26 mouse cellular contexts compared by ENCODE assay signal in genomic region chr19:30393791-30394190, GRCm38 (mm10).
DNase-seq lines count a peak whose midpoint lies in the region; ATAC-seq lines count a peak whose summit lies in the region.
"Had no signal": no experiment of that assay in that cellular context is flagged by ENCODE, and none has a peak within 500 bp of the region (broad histone marks: within the 10 kb centered on the region; RNA-seq: fewer than 3 reads in every experiment).

No protein-coding gene starts in this region.

- no peak for ATAC-seq in kidney, embryonic 15.5 days (replicated peaks; ENCODE audit: low FRiP score)
- ATAC-seq in kidney, embryonic 14.5 days (ENCODE audit: low FRiP score, low TSS enrichment) = no peak
- ATAC-seq in embryonic facial prominence, embryonic 11.5 days (replicated peaks; ENCODE audit: insufficient number of reproducible peaks, low FRiP score, low TSS enrichment, low read depth) = no peak
- ATAC-seq: activated CD4-positive, CD25-positive, alpha-beta regulatory T cell, adult 4 months; forebrain, embryonic 14.5 days; intestine, embryonic 15.5 days; Patski had no signal

- no peak overlapping the region for H3K4me3 ChIP-seq in kidney, embryonic 15.5 days (replicated peaks)
- no peak overlapping the region for H3K4me3 ChIP-seq in kidney, embryonic 14.5 days (ENCODE audit: low read length)
- no peak overlapping the region for H3K4me3 ChIP-seq in embryonic facial prominence, embryonic 11.5 days (ENCODE audit: low read depth, low read length)
- H3K4me3 ChIP-seq: embryonic facial prominence, embryonic 15.5 days; erythroblast, embryonic 14.5 days; forebrain, embryonic 10.5 days; heart, embryonic 10.5 days; heart, embryonic 15.5 days; hindbrain, embryonic 10.5 days; intestine, embryonic 15.5 days had no signal

- WGBS in kidney, embryonic 15.5 days = 24% methylated on average over 5 of the region's 5 CpGs
- 25% methylated on average over 5 of the region's 5 CpGs for WGBS in kidney, embryonic 14.5 days
- WGBS in embryonic facial prominence, embryonic 11.5 days = 37% methylated on average over 5 of the region's 5 CpGs

- no peaks in the 10 kb centered on the region for H3K36me3 ChIP-seq in kidney, embryonic 15.5 days
- no peaks in the 10 kb centered on the region for H3K36me3 ChIP-seq in kidney, embryonic 14.5 days (ENCODE audit: control insufficient read depth, insufficient read depth, low read length)
- H3K36me3 ChIP-seq in embryonic facial prominence, embryonic 11.5 days (replicated peaks; ENCODE audit: control insufficient read depth, insufficient read depth, low read depth, low read length) = no peaks in the 10 kb centered on the region
- H3K36me3 ChIP-seq: embryonic facial prominence, embryonic 15.5 days; forebrain, embryonic 10.5 days; heart, embryonic 10.5 days; heart, embryonic 15.5 days; hindbrain, embryonic 10.5 days; intestine, embryonic 15.5 days had no signal

- DNase-seq in embryo, embryonic 11 days = peak; percentile 32
- peak; percentile 28 for DNase-seq in embryonic facial prominence, embryonic 11.5 days (ENCODE audit: low spot score)
- peak; percentile 50 for DNase-seq in mesoderm, embryonic 11.5 days (ENCODE audit: low read depth, low spot score)
- DNase-seq in adrenal gland, adult (ENCODE audit: inconsistent age in 2 of 2, low spot score in 1 of 2) = no peak
- DNase-seq in spleen, postnatal 4 days (ENCODE audit: low spot score in 2 of 2) = no peak
- DNase-seq: adrenal gland, adult 2 months; adrenal gland, postnatal 25 days; cerebellum, adult 18-20 months; cerebellum, adult 9-11 months; gastrocnemius, postnatal 10 days; heart, adult 18-20 months; heart, postnatal 14 days had no signal

- H3K27me3 ChIP-seq in kidney, embryonic 15.5 days = no peaks in the 10 kb centered on the region
- no peaks in the 10 kb centered on the region for H3K27me3 ChIP-seq in kidney, embryonic 14.5 days (ENCODE audit: control insufficient read depth, insufficient read depth, low read length)
- H3K27me3 ChIP-seq in embryonic facial prominence, embryonic 11.5 days (ENCODE audit: control insufficient read depth, insufficient read depth, low read length) = no peaks in the 10 kb centered on the region
- H3K27me3 ChIP-seq: CH12.LX; embryonic facial prominence, embryonic 15.5 days; heart, embryonic 15.5 days; intestine, embryonic 15.5 days had no signal

- 0 out of 2 replicates have a peak overlapping the region, but pooled peaks have one; percentile 20 for H3K27ac ChIP-seq in kidney, embryonic 15.5 days
- H3K27ac ChIP-seq in kidney, embryonic 14.5 days (ENCODE audit: low read depth, low read length) = no peak overlapping the region
- H3K27ac ChIP-seq in embryonic facial prominence, embryonic 11.5 days (replicated peaks; ENCODE audit: low read depth, low read length) = no peak overlapping the region
- H3K27ac ChIP-seq: embryonic facial prominence, embryonic 15.5 days; forebrain, embryonic 10.5 days; heart, embryonic 10.5 days; heart, embryonic 15.5 days; hindbrain, embryonic 10.5 days; hindbrain, embryonic 14.5 days; intestine, embryonic 15.5 days had no signal

- no peak overlapping the region for H3K4me2 ChIP-seq in kidney, embryonic 15.5 days
- no peak overlapping the region for H3K4me2 ChIP-seq in kidney, embryonic 14.5 days (replicated peaks; ENCODE audit: low read depth, low read length)
- no peak overlapping the region for H3K4me2 ChIP-seq in embryonic facial prominence, embryonic 11.5 days (ENCODE audit: low read depth, low read length)
- H3K4me2 ChIP-seq: embryonic facial prominence, embryonic 15.5 days; heart, embryonic 15.5 days; hindbrain, embryonic 14.5 days; intestine, embryonic 15.5 days had no signal

- H3K9me3 ChIP-seq in kidney, embryonic 15.5 days (replicated peaks) = no peaks in the 10 kb centered on the region; the same call in 1 of the 2 replicates
- H3K9me3 ChIP-seq in kidney, embryonic 14.5 days (ENCODE audit: control insufficient read depth, low read length) = 0 out of 2 replicates have a peak, but pooled peaks cover 3% of the 10 kb centered on the region
- H3K9me3 ChIP-seq in embryonic facial prominence, embryonic 11.5 days (replicated peaks; ENCODE audit: control insufficient read depth, low read length) = no peaks in the 10 kb centered on the region
- H3K9me3 ChIP-seq: embryonic facial prominence, embryonic 15.5 days; forebrain, embryonic 10.5 days; heart, embryonic 10.5 days; heart, embryonic 15.5 days; hindbrain, embryonic 10.5 days; intestine, embryonic 15.5 days had no signal

- H3K4me1 ChIP-seq in kidney, embryonic 15.5 days = peaks cover 6% of the 10 kb centered on the region; the same call in 1 of the 2 replicates
- H3K4me1 ChIP-seq in kidney, embryonic 14.5 days (ENCODE audit: control insufficient read depth, insufficient read depth, low read length) = 0 out of 2 replicates have a peak, but pooled peaks cover 5% of the 10 kb centered on the region
- no peaks in the 10 kb centered on the region for H3K4me1 ChIP-seq in embryonic facial prominence, embryonic 11.5 days (ENCODE audit: control insufficient read depth, insufficient read depth, low read length)
- H3K4me1 ChIP-seq: heart, embryonic 15.5 days; hindbrain, embryonic 10.5 days; intestine, embryonic 15.5 days had no signal

- H3K9ac ChIP-seq in kidney, embryonic 15.5 days = no peak overlapping the region
- no peak overlapping the region for H3K9ac ChIP-seq in kidney, embryonic 14.5 days (ENCODE audit: low read depth, low read length)
- H3K9ac ChIP-seq in embryonic facial prominence, embryonic 11.5 days (replicated peaks; ENCODE audit: low read length) = no peak overlapping the region
- H3K9ac ChIP-seq: embryonic facial prominence, embryonic 15.5 days; heart, embryonic 15.5 days; hindbrain, embryonic 14.5 days; intestine, embryonic 15.5 days had no signal

Comparison
In these comparisons a context has a peak if more than half of its experiments do, and no peak if none do; other contexts are left out.
1. DNase-seq: peak in embryo, embryonic 11 days (single experiment), embryonic facial prominence, embryonic 11.5 days (single experiment) and mesoderm, embryonic 11.5 days (single experiment); none in adrenal gland, adult (0 of 2) and spleen, postnatal 4 days (0 of 2).